Mouse (Mus musculus) MN1 (cell line): ENCODE measurements around the gene Arap2.

ENCODE experiments used
- DNase-seq: peaks from one replicate; pipeline ENCODE4 v3.0.0-alpha.2; 2016; ENCODE audit warnings: low spot score

The Arap2 gene

DNA sequence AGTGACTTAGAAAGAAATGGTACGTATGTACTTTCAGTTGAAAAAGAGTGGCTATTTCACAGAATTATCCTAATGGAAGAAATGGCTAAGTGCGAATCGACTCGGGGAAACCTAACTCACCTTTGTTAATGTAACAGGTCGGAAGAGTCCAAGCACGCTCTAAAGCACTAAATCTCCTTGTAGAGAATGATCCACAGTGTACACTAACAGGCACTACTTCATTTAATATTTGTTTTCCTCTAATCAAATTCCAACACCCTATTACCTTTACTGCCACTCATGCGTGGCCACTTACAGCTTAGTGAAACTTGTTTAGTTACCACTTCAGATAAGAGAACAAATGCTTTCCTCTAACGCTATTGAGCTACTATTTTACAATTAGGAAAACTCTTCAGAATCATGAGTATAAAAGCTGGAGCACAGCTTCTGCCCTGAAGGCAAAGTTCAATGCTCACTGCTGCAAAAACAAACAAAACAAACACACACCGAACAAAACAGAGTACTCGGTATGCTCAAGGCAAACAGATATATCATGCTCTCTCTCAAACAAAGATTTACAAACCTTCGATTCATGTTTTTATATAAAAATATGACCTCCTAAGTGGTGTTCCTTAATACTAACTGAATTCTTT, 143.0 kb downstream of the Arap2 start:
- no peak for DNase-seq

DNA sequence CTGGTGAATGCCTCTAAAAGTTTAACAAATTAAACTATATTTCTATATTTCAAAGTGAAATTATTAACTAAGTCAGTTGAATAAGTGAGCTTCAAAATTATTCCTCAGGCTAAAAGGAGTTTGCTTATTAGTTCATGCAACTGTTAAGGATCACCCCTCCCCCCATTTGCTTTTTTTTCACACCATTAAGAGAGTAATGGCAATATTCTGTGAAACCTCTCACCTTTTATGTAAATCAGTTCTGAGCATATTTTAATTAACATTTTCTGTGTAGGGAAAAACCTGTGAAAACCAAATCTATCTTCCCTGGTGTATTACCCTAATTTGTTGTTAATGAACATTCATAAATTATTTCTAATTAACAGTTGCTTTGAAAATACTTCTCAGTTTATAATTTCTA, 147.7 kb downstream of the Arap2 start:
- DNase-seq = no peak

DNA sequence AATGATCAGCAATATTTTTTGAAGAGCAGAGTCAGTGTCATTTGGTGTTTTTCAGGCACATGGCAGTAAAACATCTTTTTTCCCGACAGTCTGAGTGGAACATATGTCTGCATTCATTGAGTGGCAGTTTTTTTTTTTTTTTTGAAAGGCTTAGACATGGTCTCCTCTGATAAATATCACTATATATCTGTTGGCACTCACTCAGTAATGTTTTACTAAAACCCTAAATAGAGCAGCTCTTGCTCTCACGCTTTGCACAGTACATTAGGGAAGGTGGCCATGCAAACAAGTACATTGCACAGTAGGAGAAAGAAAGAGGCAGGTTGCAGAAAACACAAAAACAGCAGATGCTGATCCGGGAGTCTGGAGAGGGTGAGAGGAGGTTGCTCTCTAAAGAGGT, 154.0 kb downstream of the Arap2 start:
- no peak for DNase-seq

- no peak for DNase-seq
Measured at GRCm38 (mm10) chr5:62587348-62587747, 178.6 kb downstream of the Arap2 start.

DNA sequence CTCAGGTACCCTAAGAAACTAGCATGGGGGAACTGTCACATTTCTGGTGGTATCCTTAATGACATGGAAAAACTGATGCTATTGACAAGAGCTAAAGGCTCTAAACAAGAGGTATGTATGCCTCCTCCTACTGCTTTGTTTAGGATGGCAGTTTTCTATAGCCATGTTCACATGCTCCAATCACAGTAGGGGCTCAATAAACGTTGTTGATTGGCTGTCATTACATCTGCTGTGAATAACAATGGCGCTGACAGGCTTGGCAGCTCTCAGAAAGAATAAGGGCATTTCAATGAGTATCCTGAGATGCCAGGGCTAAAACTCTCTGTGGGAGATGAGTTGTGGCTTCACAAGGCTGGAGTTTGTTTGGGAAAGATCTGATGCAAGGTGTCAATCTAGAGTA, 183.3 kb downstream of the Arap2 start:
- no peak for DNase-seq

DNA sequence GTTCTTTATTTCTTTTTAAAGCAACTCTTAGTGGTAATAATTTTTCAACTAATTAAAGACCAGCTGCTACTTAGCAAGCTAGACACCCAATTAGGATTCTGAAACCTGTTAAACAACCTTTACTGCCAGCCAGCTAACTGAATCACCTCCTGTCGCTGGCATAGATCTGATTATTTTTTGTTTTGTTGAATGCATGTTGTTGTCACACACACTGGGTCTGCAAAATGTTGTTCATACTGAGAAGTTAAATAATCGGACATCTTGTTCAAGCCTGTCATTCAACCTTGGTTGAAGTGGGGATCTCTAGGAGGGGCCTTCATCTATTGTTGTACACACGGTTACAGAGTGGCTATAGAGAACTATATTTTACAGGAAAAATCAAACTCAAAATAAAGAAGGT, 184.3 kb downstream of the Arap2 start:
- DNase-seq = no peak

GRCm38 (mm10) chr5:62574336-62574844, 191.6 kb downstream of the Arap2 start:
- no peak for DNase-seq
